Mouse (Mus musculus): Measurements from ENCODE around the gene Ncam2.

GRCm38 (mm10) chr16:81496111-81496510, 295.6 kb downstream of the Ncam2 start:
- TF ChIP-seq CTCF (IDR thresholded peaks at IDR 0.05; ENCODE audit: low read depth, low read length) (no peak), EP300 (IDR thresholded peaks at IDR 0.05; ENCODE audit: insufficient read depth, low read depth, low read length) (no peak), POLR2A (IDR thresholded peaks at IDR 0.05; ENCODE audit: insufficient read depth, low read length) (no peak)
